Mouse (Mus musculus) limb, embryonic 13.5 days (tissue): ENCODE results near the gene Gm28038. TPM values are rescaled to one million over a fixed set of nuclear protein-coding genes. Genes with fewer than 3 reads are reported as not detected.
A peak's percentile ranks its signal among the peaks of the same experiment; 100 is the strongest.

Experiments
- ATAC-seq: fragments of 200-750 bp; cut with Nextera tagmentation; 2 replicates; pipeline ENCODE4 v1.8.0; 2017; ENCODE audit warnings: low read depth, moderate number of reproducible peaks, moderate TSS enrichment; ENCODE audit not compliant: low FRiP score
- H3K27ac ChIP-seq: fragments of 300-500 bp; sonication (generic); 2 replicates; pipeline ENCODE4 v1.5.1; 2015; ENCODE audit warnings: inconsistent platforms, mild to moderate bottlenecking, moderate library complexity
- H3K27me3 ChIP-seq: fragments of 300-500 bp; sonication (generic); 2 replicates; pipeline ENCODE4 v1.6.1; 2015; ENCODE audit warnings: mild to moderate bottlenecking, inconsistent platforms
- H3K36me3 ChIP-seq: fragments of 300-500 bp; sonication (generic); 2 replicates; pipeline ENCODE4 v1.6.1; 2015; ENCODE audit warnings: inconsistent platforms, mild to moderate bottlenecking, moderate library complexity
- H3K4me1 ChIP-seq: fragments of 300-500 bp; sonication (generic); 2 replicates; pipeline ENCODE4 v1.6.1; 2015; ENCODE audit warnings: inconsistent platforms
- H3K4me2 ChIP-seq: fragments of 300-500 bp; sonication (generic); replicated peaks from 2 replicates; pipeline ENCODE4 v1.6.1; 2015; ENCODE audit warnings: inconsistent platforms, mild to moderate bottlenecking, moderate library complexity
- H3K4me3 ChIP-seq: fragments of 300-500 bp; sonication (generic); 2 replicates; pipeline ENCODE4 v1.5.1; 2015; ENCODE audit warnings: moderate library complexity, mild to moderate bottlenecking, inconsistent platforms
- H3K9ac ChIP-seq: fragments of 300-500 bp; sonication (generic); 2 replicates; pipeline ENCODE4 v1.6.1; 2015; ENCODE audit warnings: mild to moderate bottlenecking, inconsistent platforms
- H3K9me3 ChIP-seq: fragments of 300-500 bp; sonication (generic); 2 replicates; pipeline ENCODE4 v1.6.1; 2016; ENCODE audit warnings: inconsistent platforms
- WGBS: fragments of 180-500 bp; shearing (Covaris S2); methylation state at CpG from one replicate; pipeline ENCODE4 v1.1.7; 2015; 5-methylcytosine and 5-hydroxymethylcytosine counted together
- polyA plus RNA-seq: library from polyadenylated mRNA; unstranded; fragments of >200 nt; fragmentation: Nextera tagmentation; extraction: Ambion mirVana; gene quantifications from 2 replicates; pipeline ENCODE4 v1.2.1, GENCODE M21; 2015

The Gm28038 gene
- polyA plus RNA-seq, 1 experiment from 2014 or later, result not detected

- peaks cover 31% of the 10 kb centered on the region for H3K4me1 ChIP-seq
- no peak overlapping the region for H3K4me2 ChIP-seq
- no peaks in the 10 kb centered on the region for H3K27me3 ChIP-seq
- WGBS, result 90% methylated on average over 5 of the region's 5 CpGs
- H3K9me3 ChIP-seq, result no peaks in the 10 kb centered on the region
- H3K9ac ChIP-seq, result peak overlapping the region; percentile 35; the same call in 1 of the 2 replicates
- no peak overlapping the region for H3K4me3 ChIP-seq
- no peak for ATAC-seq
- peaks cover 77% of the 10 kb centered on the region for H3K36me3 ChIP-seq
- H3K27ac ChIP-seq, result no peak overlapping the region
Measured at GRCm38 (mm10) chr2:30247036-30247435, 33.8 kb upstream of the Gm28038 start.

GRCm38 (mm10) chr2:30247681-30248080 lies 33.2 kb upstream of the Gm28038 start:
- H3K4me2 ChIP-seq, result no peak overlapping the region
- H3K9me3 ChIP-seq, result no peaks in the 10 kb centered on the region
- no peak for ATAC-seq
- peaks cover 26% of the 10 kb centered on the region for H3K4me1 ChIP-seq
- WGBS, result 88% methylated on average over 4 of the region's 4 CpGs
- H3K9ac ChIP-seq, result no peak overlapping the region
- H3K36me3 ChIP-seq, result peaks cover 73% of the 10 kb centered on the region
- no peak overlapping the region for H3K27ac ChIP-seq
- no peaks in the 10 kb centered on the region for H3K27me3 ChIP-seq
- no peak overlapping the region for H3K4me3 ChIP-seq

DNA sequence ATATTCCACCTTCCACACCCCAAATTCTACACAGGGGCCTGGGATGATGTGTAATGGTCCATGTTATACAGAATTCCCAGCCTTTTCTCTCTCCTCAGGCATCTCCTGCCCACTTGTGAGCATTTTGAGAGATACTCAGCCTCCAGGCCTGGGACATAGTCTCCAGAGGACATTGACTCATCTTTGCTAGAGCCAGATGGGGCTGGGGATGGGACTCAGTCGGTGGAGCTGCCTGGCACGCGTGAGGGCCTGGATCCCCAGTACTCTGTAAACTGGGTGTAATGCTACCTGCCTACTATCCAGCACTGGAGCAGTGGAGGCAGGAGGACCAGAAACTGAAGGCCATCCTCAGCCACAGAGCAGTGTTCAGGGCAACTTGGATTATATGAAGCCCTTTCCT lies 31.7 kb upstream of the Gm28038 start:
- no peak overlapping the region for H3K4me3 ChIP-seq
- peaks cover 73% of the 10 kb centered on the region for H3K36me3 ChIP-seq
- no peak for ATAC-seq
- no peaks in the 10 kb centered on the region for H3K9me3 ChIP-seq
- no peaks in the 10 kb centered on the region for H3K27me3 ChIP-seq
- H3K27ac ChIP-seq, result no peak overlapping the region
- H3K9ac ChIP-seq, result no peak overlapping the region
- WGBS, result 97% methylated on average over 3 of the region's 3 CpGs
- H3K4me2 ChIP-seq, result no peak overlapping the region
- peaks cover 19% of the 10 kb centered on the region for H3K4me1 ChIP-seq

DNA sequence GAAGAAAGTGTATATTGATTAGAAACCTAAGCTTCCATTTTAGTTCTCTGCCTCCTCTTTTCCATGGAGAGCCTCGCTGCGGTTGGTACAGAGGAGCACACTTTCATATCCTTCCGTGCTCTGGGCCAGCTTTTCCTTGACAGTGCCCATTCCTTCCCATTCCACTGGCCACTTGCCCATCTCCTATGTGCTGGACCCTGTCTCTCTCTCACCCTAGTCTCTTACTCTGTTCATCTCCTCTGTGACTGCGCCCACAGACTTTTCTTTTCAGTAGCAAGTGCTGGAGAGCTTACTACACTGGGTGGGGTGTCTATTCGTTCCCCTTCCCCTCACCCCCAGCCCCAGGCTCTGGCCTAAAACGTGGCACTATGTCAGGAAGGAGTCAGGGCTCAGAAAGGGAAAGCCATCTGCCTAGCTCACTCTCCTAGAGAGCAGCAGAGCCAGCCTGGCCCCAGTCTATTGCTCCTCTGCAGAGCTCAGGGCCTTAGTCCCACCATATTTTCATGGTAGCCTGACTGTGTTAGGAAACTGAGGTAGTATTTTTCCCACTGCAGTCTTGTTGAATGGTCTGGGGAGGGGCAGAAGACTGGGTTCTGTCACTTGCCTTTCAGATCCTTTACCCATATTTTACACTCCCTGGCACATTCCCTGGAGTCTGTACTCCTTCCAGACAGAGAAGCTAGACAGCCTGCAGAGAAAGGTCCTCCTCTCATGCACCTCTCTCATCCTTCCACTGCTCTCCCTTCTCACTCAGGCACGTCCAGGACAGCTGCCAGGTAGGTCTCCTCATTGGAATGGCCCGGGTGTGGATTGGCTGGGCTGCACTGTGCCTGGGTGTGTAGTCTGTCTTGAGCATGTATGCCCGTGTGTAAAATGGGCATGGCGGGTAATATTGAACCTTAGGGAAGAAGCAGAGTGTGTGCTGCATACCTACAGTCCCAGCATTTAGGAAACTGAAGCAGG lies 30.4 kb upstream of the Gm28038 start:
- peaks cover 75% of the 10 kb centered on the region for H3K36me3 ChIP-seq
- peaks cover 11% of the 10 kb centered on the region for H3K4me1 ChIP-seq
- H3K27ac ChIP-seq, result no peak overlapping the region
- no peak overlapping the region for H3K4me3 ChIP-seq
- no peaks in the 10 kb centered on the region for H3K9me3 ChIP-seq
- H3K27me3 ChIP-seq, result no peaks in the 10 kb centered on the region
- 91% methylated on average over 10 of the region's 10 CpGs for WGBS
- no peak for ATAC-seq
- H3K4me2 ChIP-seq, result no peak overlapping the region
- H3K9ac ChIP-seq, result no peak overlapping the region

DNA sequence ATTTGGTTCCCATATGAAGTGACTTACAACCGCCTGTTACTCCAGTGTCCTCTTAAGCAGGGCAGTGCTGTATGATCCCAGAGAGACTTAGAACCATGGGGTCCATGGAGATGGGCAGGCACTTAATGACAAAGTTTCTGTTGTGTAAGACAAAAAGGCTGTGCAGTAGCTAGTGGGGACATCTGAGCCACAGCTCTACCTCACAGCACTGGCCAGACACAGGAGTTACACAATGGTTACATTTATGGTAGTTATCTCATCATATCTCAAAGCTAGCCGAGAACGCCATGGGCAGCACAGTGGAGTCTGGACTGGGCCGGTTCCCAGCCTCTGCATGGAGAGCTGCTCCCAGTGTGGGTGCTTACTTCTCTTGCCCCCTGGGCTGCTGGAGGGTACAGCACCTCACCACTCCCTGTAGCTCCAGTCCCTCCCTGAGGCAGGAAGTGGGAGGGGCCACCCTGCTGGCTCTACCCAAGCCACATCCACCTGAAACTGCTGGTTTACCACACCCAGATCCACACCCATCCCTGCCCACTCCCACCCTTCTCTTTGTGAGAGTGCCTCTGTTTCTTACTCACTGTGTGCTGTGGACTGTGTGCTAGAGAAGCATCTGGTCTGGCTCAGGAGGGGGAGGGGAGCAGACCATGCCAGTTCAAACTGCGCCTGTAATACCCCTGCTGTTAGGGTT lies 29.3 kb upstream of the Gm28038 start:
- Histone ChIP-seq H3K4me2 (no peak overlapping the region), H3K27me3 (no peaks in the 10 kb centered on the region), H3K4me3 (no peak overlapping the region), H3K27ac (no peak overlapping the region), H3K9ac (no peak overlapping the region), H3K9me3 (no peaks in the 10 kb centered on the region), H3K4me1 (peaks cover 7% of the 10 kb centered on the region; the same call in 1 of the 2 replicates), H3K36me3 (peaks cover 76% of the 10 kb centered on the region)
- ATAC-seq, result no peak
- WGBS, result 73% methylated on average over 5 of the region's 5 CpGs

GRCm38 (mm10) chr2:30252521-30252920 lies 28.3 kb upstream of the Gm28038 start:
- 73% methylated on average over 3 of the region's 3 CpGs for WGBS
- H3K9ac ChIP-seq, result no peak overlapping the region
- peaks cover 7% of the 10 kb centered on the region; the same call in 1 of the 2 replicates for H3K4me1 ChIP-seq
- peaks cover 86% of the 10 kb centered on the region for H3K36me3 ChIP-seq
- no peak overlapping the region for H3K4me3 ChIP-seq
- no peak for ATAC-seq
- H3K4me2 ChIP-seq, result no peak overlapping the region
- no peaks in the 10 kb centered on the region for H3K9me3 ChIP-seq
- no peak overlapping the region for H3K27ac ChIP-seq
- no peaks in the 10 kb centered on the region for H3K27me3 ChIP-seq

DNA sequence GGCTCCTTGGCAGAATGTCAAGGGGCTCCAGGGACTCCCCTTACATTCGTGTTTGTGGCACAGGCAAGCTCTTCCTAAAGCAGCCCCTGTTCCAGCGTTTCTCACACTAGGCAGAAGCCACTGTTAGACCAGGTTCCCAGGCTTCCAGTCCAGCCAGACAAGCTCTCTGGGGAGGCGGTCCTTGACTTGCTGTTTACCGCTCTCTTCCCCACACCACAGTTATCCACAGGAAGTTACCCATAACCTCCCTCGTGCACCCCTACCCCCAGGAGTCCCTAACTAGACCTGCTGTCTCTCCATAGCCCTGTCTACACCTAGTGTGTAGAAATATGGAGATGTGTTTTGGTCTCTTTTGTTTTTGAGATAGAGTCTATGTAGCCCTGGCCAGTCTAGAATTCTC lies 27.0 kb upstream of the Gm28038 start:
- ATAC-seq, result no peak
- no peak overlapping the region for H3K4me2 ChIP-seq
- no peak overlapping the region for H3K27ac ChIP-seq
- H3K4me1 ChIP-seq, result peaks cover 7% of the 10 kb centered on the region; the same call in 1 of the 2 replicates
- H3K27me3 ChIP-seq, result no peaks in the 10 kb centered on the region
- no peaks in the 10 kb centered on the region for H3K9me3 ChIP-seq
- H3K9ac ChIP-seq, result no peak overlapping the region
- no peak overlapping the region for H3K4me3 ChIP-seq
- 84% methylated on average over 5 of the region's 5 CpGs for WGBS
- H3K36me3 ChIP-seq, result peaks cover 91% of the 10 kb centered on the region

DNA sequence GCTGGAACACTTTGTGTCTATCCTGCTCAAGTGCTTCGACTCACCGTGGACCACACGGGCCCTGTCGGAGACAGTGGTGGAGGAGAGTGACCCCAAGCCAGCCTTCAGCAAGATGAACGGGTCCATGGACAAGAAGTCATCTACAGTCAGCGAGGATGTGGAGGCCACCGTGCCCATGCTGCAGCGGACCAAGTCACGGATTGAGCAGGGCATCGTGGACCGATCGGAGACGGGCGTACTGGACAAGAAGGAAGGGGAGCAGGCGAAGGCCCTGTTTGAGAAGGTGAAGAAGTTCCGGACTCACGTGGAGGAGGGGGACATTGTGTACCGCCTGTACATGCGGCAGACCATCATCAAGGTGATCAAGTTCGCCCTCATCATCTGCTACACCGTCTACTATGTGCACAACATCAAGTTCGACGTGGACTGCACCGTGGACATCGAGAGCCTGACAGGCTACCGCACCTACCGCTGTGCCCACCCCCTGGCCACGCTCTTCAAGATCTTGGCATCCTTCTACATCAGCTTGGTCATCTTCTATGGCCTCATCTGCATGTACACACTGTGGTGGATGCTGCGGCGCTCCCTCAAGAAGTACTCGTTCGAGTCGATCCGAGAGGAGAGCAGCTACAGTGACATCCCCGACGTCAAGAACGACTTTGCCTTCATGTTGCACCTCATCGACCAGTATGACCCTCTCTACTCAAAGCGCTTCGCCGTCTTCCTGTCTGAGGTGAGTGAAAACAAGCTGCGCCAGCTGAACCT lies 25.0 kb upstream of the Gm28038 start:
- Histone ChIP-seq H3K9ac (no peak overlapping the region), H3K27ac (no peak overlapping the region), H3K36me3 (peaks cover 91% of the 10 kb centered on the region), H3K4me3 (no peak overlapping the region), H3K9me3 (no peaks in the 10 kb centered on the region), H3K4me1 (peaks cover 7% of the 10 kb centered on the region; the same call in 1 of the 2 replicates), H3K27me3 (no peaks in the 10 kb centered on the region), H3K4me2 (no peak overlapping the region)
- 95% methylated on average over 42 of the region's 42 CpGs for WGBS
- no peak for ATAC-seq

DNA sequence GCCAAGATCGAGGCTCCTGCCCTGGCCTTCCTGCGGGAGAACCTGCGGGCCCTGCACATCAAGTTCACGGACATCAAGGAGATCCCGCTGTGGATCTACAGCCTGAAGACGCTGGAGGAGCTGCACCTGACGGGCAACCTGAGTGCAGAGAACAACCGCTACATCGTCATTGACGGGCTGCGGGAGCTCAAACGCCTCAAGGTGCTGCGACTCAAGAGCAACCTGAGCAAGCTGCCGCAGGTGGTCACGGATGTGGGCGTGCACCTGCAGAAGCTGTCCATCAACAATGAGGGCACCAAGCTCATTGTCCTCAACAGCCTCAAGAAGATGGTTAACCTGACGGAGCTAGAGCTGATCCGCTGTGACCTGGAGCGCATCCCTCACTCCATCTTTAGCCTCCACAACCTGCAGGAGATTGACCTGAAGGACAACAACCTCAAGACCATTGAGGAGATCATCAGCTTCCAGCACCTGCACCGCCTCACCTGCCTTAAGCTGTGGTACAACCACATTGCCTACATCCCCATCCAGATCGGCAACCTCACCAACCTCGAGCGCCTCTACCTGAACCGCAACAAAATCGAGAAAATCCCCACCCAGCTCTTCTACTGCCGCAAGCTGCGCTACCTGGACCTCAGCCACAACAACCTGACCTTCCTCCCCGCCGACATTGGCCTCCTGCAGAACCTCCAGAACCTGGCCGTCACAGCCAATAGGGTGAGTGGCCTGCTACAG lies 24.1 kb upstream of the Gm28038 start:
- Histone ChIP-seq H3K9ac (no peak overlapping the region), H3K27ac (no peak overlapping the region), H3K27me3 (no peaks in the 10 kb centered on the region), H3K4me1 (peaks cover 4% of the 10 kb centered on the region; the same call in 1 of the 2 replicates), H3K4me3 (no peak overlapping the region), H3K4me2 (no peak overlapping the region), H3K36me3 (peaks cover 93% of the 10 kb centered on the region), H3K9me3 (no peaks in the 10 kb centered on the region)
- 96% methylated on average over 30 of the region's 30 CpGs for WGBS
- ATAC-seq, result no peak

DNA sequence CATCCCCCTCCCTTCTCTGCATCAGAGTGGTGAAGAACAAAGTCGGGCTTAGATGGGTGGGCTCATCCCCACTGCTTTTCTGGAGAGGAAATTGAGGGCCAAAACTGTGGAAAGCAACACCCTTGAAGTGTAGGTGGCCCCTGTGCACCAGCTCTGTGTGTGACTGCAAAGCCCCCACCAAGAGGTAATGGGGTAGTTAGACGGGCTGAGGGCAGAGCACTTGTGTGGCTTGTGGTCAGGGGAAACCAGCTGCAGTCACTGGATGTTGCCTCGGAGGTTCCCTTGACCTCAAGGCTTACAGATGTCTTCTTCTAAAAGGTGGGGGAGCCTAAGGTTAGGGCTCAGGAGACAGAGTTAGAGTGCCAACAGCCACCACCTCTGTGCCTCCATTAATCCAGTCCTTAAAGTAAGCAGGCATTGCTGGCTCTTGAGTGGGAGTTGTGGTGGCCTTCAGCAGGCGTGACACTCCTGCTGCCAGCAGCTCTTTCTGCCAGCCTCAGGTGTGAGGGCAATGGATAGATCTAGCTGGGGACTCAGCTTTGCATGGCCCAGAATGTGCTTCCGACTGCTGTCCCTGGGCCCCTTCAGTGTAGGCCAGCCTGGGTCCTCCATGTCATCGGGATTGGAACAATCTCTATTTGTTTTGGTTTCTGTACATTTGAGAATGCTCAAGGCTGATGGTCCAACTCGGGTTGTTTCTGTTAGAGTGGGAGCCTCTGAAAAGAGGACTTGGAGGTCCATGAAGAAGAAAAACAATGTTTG lies 23.0 kb upstream of the Gm28038 start:
- no peak for ATAC-seq
- Histone ChIP-seq H3K36me3 (peaks cover 98% of the 10 kb centered on the region), H3K4me3 (no peak overlapping the region), H3K4me1 (0 out of 2 replicates have a peak, but pooled peaks cover under 1% of the 10 kb centered on the region), H3K27ac (no peak overlapping the region), H3K27me3 (no peaks in the 10 kb centered on the region), H3K9ac (no peak overlapping the region; the same call in 1 of the 2 replicates), H3K9me3 (no peaks in the 10 kb centered on the region), H3K4me2 (no peak overlapping the region)
- WGBS, result 78% methylated on average over 7 of the region's 7 CpGs

- 81% methylated on average over 4 of the region's 4 CpGs for WGBS
- H3K9ac ChIP-seq, result no peak overlapping the region
Measured at GRCm38 (mm10) chr2:30258600-30258999, 22.2 kb upstream of the Gm28038 start.

More at GRCm38 (mm10) chr2:30258600-30258999, 22.2 kb upstream of the Gm28038 start:
- no peak overlapping the region for H3K27ac ChIP-seq
- H3K4me3 ChIP-seq, result no peak overlapping the region
- no peak for ATAC-seq
- peaks cover 98% of the 10 kb centered on the region for H3K36me3 ChIP-seq
- H3K9me3 ChIP-seq, result no peaks in the 10 kb centered on the region
- no peak overlapping the region for H3K4me2 ChIP-seq
- no peaks in the 10 kb centered on the region for H3K27me3 ChIP-seq
- 0 out of 2 replicates have a peak, but pooled peaks cover 3% of the 10 kb centered on the region for H3K4me1 ChIP-seq
